Mouse (Mus musculus): ENCODE measurements at regions not wholly inside any gene's neighbourhood (a gene's known extent, or its start where the extent isn't known, plus 50 kb on each side); places are given as distances from the start of the nearest gene placed in this dataset.

- H3K36me3 ChIP-seq (ENCODE audit: control insufficient read depth, insufficient read depth), result no peaks in the 10 kb centered on the region
- H3K9me3 ChIP-seq (ENCODE audit: control insufficient read depth, low read length), result no peaks in the 10 kb centered on the region
- H3K4me1 ChIP-seq (replicated peaks; ENCODE audit: control insufficient read depth, insufficient read depth, low read length), result no peaks in the 10 kb centered on the region
- 69% methylated on average over 1 of the region's 1 CpGs for WGBS
- ATAC-seq, result no peak
- no peaks in the 10 kb centered on the region for H3K27me3 ChIP-seq (replicated peaks; ENCODE audit: control insufficient read depth, insufficient read depth, low read length)
- H3K4me3 ChIP-seq (replicated peaks; ENCODE audit: low read length), result no peak overlapping the region
- H3K9ac ChIP-seq (replicated peaks; ENCODE audit: low read depth, low read length), result no peak overlapping the region
- H3K27ac ChIP-seq (ENCODE audit: low read length), result no peak overlapping the region
- H3K4me2 ChIP-seq (ENCODE audit: low read length), result no peak overlapping the region
Measured at GRCm38 (mm10) chr3:100751211-100751610, 65.9 kb upstream of the Man1a2 start.

- no peak for ATAC-seq
- no peaks in the 10 kb centered on the region for H3K27me3 ChIP-seq (replicated peaks; ENCODE audit: control insufficient read depth, insufficient read depth, low read length)
- WGBS, result 76% methylated on average over 6 of the region's 6 CpGs
- H3K4me2 ChIP-seq (ENCODE audit: low read length), result no peak overlapping the region
- no peaks in the 10 kb centered on the region for H3K9me3 ChIP-seq (ENCODE audit: control insufficient read depth, low read length)
- H3K4me1 ChIP-seq (replicated peaks; ENCODE audit: control insufficient read depth, insufficient read depth, low read length), result no peaks in the 10 kb centered on the region
- no peak overlapping the region for H3K9ac ChIP-seq (replicated peaks; ENCODE audit: low read depth, low read length)
- no peaks in the 10 kb centered on the region for H3K36me3 ChIP-seq (ENCODE audit: control insufficient read depth, insufficient read depth)
- H3K4me3 ChIP-seq (replicated peaks; ENCODE audit: low read length), result no peak overlapping the region
- H3K27ac ChIP-seq (ENCODE audit: low read length), result no peak overlapping the region
Measured at GRCm38 (mm10) chr3:100748727-100749126, 63.4 kb upstream of the Man1a2 start.

- 56% methylated on average over 2 of the region's 2 CpGs for WGBS
- no peak overlapping the region for H3K27ac ChIP-seq (ENCODE audit: low read length)
- no peak for ATAC-seq
- H3K4me3 ChIP-seq (replicated peaks; ENCODE audit: low read length), result no peak overlapping the region
- H3K36me3 ChIP-seq (ENCODE audit: control insufficient read depth, insufficient read depth), result no peaks in the 10 kb centered on the region
- H3K9ac ChIP-seq (replicated peaks; ENCODE audit: low read depth, low read length), result no peak overlapping the region
- no peak overlapping the region for H3K4me2 ChIP-seq (ENCODE audit: low read length)
- no peaks in the 10 kb centered on the region for H3K27me3 ChIP-seq (replicated peaks; ENCODE audit: control insufficient read depth, insufficient read depth, low read length)
- no peaks in the 10 kb centered on the region for H3K4me1 ChIP-seq (replicated peaks; ENCODE audit: control insufficient read depth, insufficient read depth, low read length)
- no peaks in the 10 kb centered on the region for H3K9me3 ChIP-seq (ENCODE audit: control insufficient read depth, low read length)
Measured at GRCm38 (mm10) chr3:100748309-100748691, 63.0 kb upstream of the Man1a2 start.

GRCm38 (mm10) chr3:100747421-100748308 is 62.4 kb upstream of the Man1a2 start:
- Histone ChIP-seq H3K9me3 (ENCODE audit: control insufficient read depth, low read length) (no peaks in the 10 kb centered on the region), H3K27me3 (replicated peaks; ENCODE audit: control insufficient read depth, insufficient read depth, low read length) (no peaks in the 10 kb centered on the region), H3K4me2 (ENCODE audit: low read length) (no peak overlapping the region), H3K27ac (ENCODE audit: low read length) (no peak overlapping the region), H3K9ac (replicated peaks; ENCODE audit: low read depth, low read length) (no peak overlapping the region), H3K36me3 (ENCODE audit: control insufficient read depth, insufficient read depth) (no peaks in the 10 kb centered on the region), H3K4me3 (replicated peaks; ENCODE audit: low read length) (no peak overlapping the region), H3K4me1 (replicated peaks; ENCODE audit: control insufficient read depth, insufficient read depth, low read length) (no peaks in the 10 kb centered on the region)
- WGBS, result 30% methylated on average over 15 of the region's 15 CpGs
- no peak for ATAC-seq

- H3K9me3 ChIP-seq (ENCODE audit: control insufficient read depth, low read length), result no peaks in the 10 kb centered on the region
- ATAC-seq, result no peak
- H3K4me2 ChIP-seq (ENCODE audit: low read length), result no peak overlapping the region
- H3K36me3 ChIP-seq (ENCODE audit: control insufficient read depth, insufficient read depth), result no peaks in the 10 kb centered on the region
- no peaks in the 10 kb centered on the region for H3K4me1 ChIP-seq (replicated peaks; ENCODE audit: control insufficient read depth, insufficient read depth, low read length)
- H3K27ac ChIP-seq (ENCODE audit: low read length), result no peak overlapping the region
- H3K9ac ChIP-seq (replicated peaks; ENCODE audit: low read depth, low read length), result no peak overlapping the region
- H3K27me3 ChIP-seq (replicated peaks; ENCODE audit: control insufficient read depth, insufficient read depth, low read length), result no peaks in the 10 kb centered on the region
- 78% methylated on average over 7 of the region's 7 CpGs for WGBS
- no peak overlapping the region for H3K4me3 ChIP-seq (replicated peaks; ENCODE audit: low read length)
Measured at GRCm38 (mm10) chr3:100737660-100738059, 52.4 kb upstream of the Man1a2 start.

- no peak for ATAC-seq
- H3K9me3 ChIP-seq (ENCODE audit: control insufficient read depth, low read length), result no peaks in the 10 kb centered on the region
- H3K27me3 ChIP-seq (replicated peaks; ENCODE audit: control insufficient read depth, insufficient read depth, low read length), result no peaks in the 10 kb centered on the region
- no peak overlapping the region for H3K4me3 ChIP-seq (replicated peaks; ENCODE audit: low read length)
- H3K36me3 ChIP-seq (ENCODE audit: control insufficient read depth, insufficient read depth), result no peaks in the 10 kb centered on the region
- no peak overlapping the region for H3K9ac ChIP-seq (replicated peaks; ENCODE audit: low read depth, low read length)
- no peak overlapping the region for H3K27ac ChIP-seq (ENCODE audit: low read length)
- 78% methylated on average over 3 of the region's 3 CpGs for WGBS
- no peaks in the 10 kb centered on the region for H3K4me1 ChIP-seq (replicated peaks; ENCODE audit: control insufficient read depth, insufficient read depth, low read length)
- H3K4me2 ChIP-seq (ENCODE audit: low read length), result no peak overlapping the region
Measured at GRCm38 (mm10) chr3:100736539-100736938, 51.2 kb upstream of the Man1a2 start.
